Mouse (Mus musculus) limb, embryonic 14.5 days (tissue): ENCODE data around the gene Npdc1. TPM values are rescaled to one million over a fixed set of nuclear protein-coding genes. Genes with fewer than 3 reads are reported as not detected.

Experiments used
- ATAC-seq: fragments of 200-750 bp; cut with Nextera tagmentation; 2 replicates; pipeline ENCODE4 v1.8.0; 2017; ENCODE audit warnings: low read depth, moderate number of reproducible peaks, moderate TSS enrichment; ENCODE audit not compliant: low FRiP score
- DNase-seq: peaks from one replicate; pipeline ENCODE4 v3.0.0-alpha.2; 2015; ENCODE audit warnings: low spot score
- H3K27ac ChIP-seq: fragments of 300-500 bp; sonication (generic); replicated peaks from 2 replicates; pipeline ENCODE4 v1.5.1; 2014; ENCODE audit warnings: low read depth, mild to moderate bottlenecking, low read length, moderate library complexity, mixed read lengths
- H3K27me3 ChIP-seq: fragments of 300-500 bp; sonication (generic); 2 replicates; pipeline ENCODE4 v1.6.1; 2014; ENCODE audit warnings: low read length, mixed read lengths; ENCODE audit not compliant: control insufficient read depth, insufficient read depth
- H3K36me3 ChIP-seq: fragments of 300-500 bp; sonication (generic); 2 replicates; pipeline ENCODE4 v1.6.1; 2014; ENCODE audit warnings: mild to moderate bottlenecking, low read length, moderate library complexity, mixed read lengths; ENCODE audit not compliant: control insufficient read depth, insufficient read depth
- H3K4me1 ChIP-seq: fragments of 300-500 bp; sonication (generic); 2 replicates; pipeline ENCODE4 v1.6.1; 2014; ENCODE audit warnings: antibody characterized with exemption, low read length, mixed read lengths; ENCODE audit not compliant: control insufficient read depth, insufficient read depth
- H3K4me2 ChIP-seq: fragments of 300-500 bp; sonication (generic); replicated peaks from 2 replicates; pipeline ENCODE4 v1.6.1; 2014; ENCODE audit warnings: low read depth, mild to moderate bottlenecking, low read length, moderate library complexity; ENCODE audit not compliant: severe bottlenecking
- H3K4me3 ChIP-seq: fragments of 300-500 bp; sonication (generic); replicated peaks from 2 replicates; pipeline ENCODE4 v1.5.1; 2014; ENCODE audit warnings: low read length
- H3K9ac ChIP-seq: fragments of 300-500 bp; sonication (generic); 2 replicates; pipeline ENCODE4 v1.6.1; 2014; ENCODE audit warnings: mild to moderate bottlenecking, low read depth, low read length, moderate library complexity; ENCODE audit not compliant: severe bottlenecking
- H3K9me3 ChIP-seq: fragments of 300-500 bp; sonication (generic); 2 replicates; pipeline ENCODE4 v1.6.1; 2016; ENCODE audit warnings: low read length; ENCODE audit not compliant: control insufficient read depth
- POLR2A ChIP-seq: fragments of 200-500 bp; IDR thresholded peaks from 2 replicates; pipeline ENCODE4 v1.8.0; 2012; ENCODE audit warnings: inconsistent platforms, mild to moderate bottlenecking, moderate library complexity, borderline replicate concordance; ENCODE audit not compliant: insufficient read depth, insufficient read length; ENCODE audit errors: extremely low read depth
- WGBS: fragments of 180-500 bp; shearing (Covaris S2); extraction: QIAGEN DNeasy Blood & Tissue Kit; methylation state at CpG from one replicate; pipeline ENCODE4 v1.1.7; 2014; 5-methylcytosine and 5-hydroxymethylcytosine counted together
- polyA plus RNA-seq, 2 experiments: library from polyadenylated mRNA; depleted of rRNA in 1 of 2; stranded (reverse) in 1 of 2; unstranded in 1 of 2; fragments of >200 nt; fragmentation: Nextera tagmentation in 1 of 2; extraction: Ambion mirVana in 1 of 2; gene quantifications; 2 replicates each; pipeline versions ENCODE4 v1.2.1 to v1.2.3; 2012 to 2014

Gene Npdc1
- polyA plus RNA-seq, 2 experiments = 42.9 to 76.2 TPM

- no peaks in the 10 kb centered on the region for H3K36me3 ChIP-seq
- H3K27ac ChIP-seq = no peak within 1 kb of the TSS
- H3K4me2 ChIP-seq = peak within 1 kb of the TSS; percentile 99
- DNase-seq (peak; percentile 66), ATAC-seq (peak; percentile 71)
- H3K4me3 ChIP-seq = peak within 1 kb of the TSS; percentile 60
- no peaks in the 10 kb centered on the region; the same call in 1 of the 2 replicates for H3K4me1 ChIP-seq
- no peaks in the 10 kb centered on the region for H3K9me3 ChIP-seq
- WGBS = 0% methylated on average over 47 of the region's 54 CpGs
- no peak for TF ChIP-seq POLR2A
- 0 out of 2 replicates have a peak, but pooled peaks cover 3% of the 10 kb centered on the region for H3K27me3 ChIP-seq
- H3K9ac ChIP-seq = peak within 1 kb of the TSS; percentile 66
Observed at GRCm38 (mm10) chr2:25365091-25365761, 33.9 kb upstream of the Npdc1 start, which contains the start of gene Uap1l1. TSS of gene Uap1l1 (minus strand) at chr2:25365682.

- H3K4me1 ChIP-seq = peaks cover 21% of the 10 kb centered on the region
- H3K4me3 ChIP-seq = no peak overlapping the region
- no peak overlapping the region for H3K9ac ChIP-seq
- ATAC-seq (no peak), DNase-seq (no peak)
- no peak overlapping the region for H3K4me2 ChIP-seq
- H3K36me3 ChIP-seq = no peaks in the 10 kb centered on the region
- H3K9me3 ChIP-seq = no peaks in the 10 kb centered on the region
- TF ChIP-seq POLR2A = no peak
- H3K27ac ChIP-seq = no peak overlapping the region
- WGBS = 91% methylated on average over 3 of the region's 3 CpGs
- no peaks in the 10 kb centered on the region for H3K27me3 ChIP-seq
Observed at GRCm38 (mm10) chr2:25369996-25370395, 29.2 kb upstream of the Npdc1 start.

GRCm38 (mm10) chr2:25371764-25372643 is 27.1 kb upstream of the Npdc1 start, which contains the start of gene Sapcd2:
TSS of gene Sapcd2 (plus strand) at chr2:25372321.
- Histone ChIP-seq H3K27me3 (no peaks in the 10 kb centered on the region), H3K4me1 (peaks cover 21% of the 10 kb centered on the region), H3K27ac (peak within 1 kb of the TSS; percentile 73), H3K4me3 (peak within 1 kb of the TSS; percentile 70), H3K9me3 (no peaks in the 10 kb centered on the region), H3K4me2 (peak within 1 kb of the TSS; percentile 96), H3K36me3 (peaks cover 15% of the 10 kb centered on the region), H3K9ac (peak within 1 kb of the TSS; percentile 54)
- 1% methylated on average over 65 of the region's 65 CpGs for WGBS
- ATAC-seq (peak; percentile 94), DNase-seq (peak; percentile 94)
- no peak for TF ChIP-seq POLR2A

- H3K4me2 ChIP-seq = peak overlapping the region; percentile 96
- 3% methylated on average over 42 of the region's 42 CpGs for WGBS
- DNase-seq (no peak), ATAC-seq (no peak)
- H3K4me3 ChIP-seq = peak overlapping the region; percentile 70
- no peaks in the 10 kb centered on the region for H3K27me3 ChIP-seq
- no peaks in the 10 kb centered on the region for H3K9me3 ChIP-seq
- peaks cover 22% of the 10 kb centered on the region for H3K36me3 ChIP-seq
- H3K9ac ChIP-seq = peak overlapping the region; percentile 54
- TF ChIP-seq POLR2A = no peak
- H3K4me1 ChIP-seq = peaks cover 21% of the 10 kb centered on the region
- H3K27ac ChIP-seq = no peak overlapping the region
Observed at GRCm38 (mm10) chr2:25372644-25373391, 26.3 kb upstream of the Npdc1 start.

- TF ChIP-seq POLR2A = no peak
- peaks cover 21% of the 10 kb centered on the region for H3K4me1 ChIP-seq
- no peaks in the 10 kb centered on the region for H3K9me3 ChIP-seq
- peaks cover 23% of the 10 kb centered on the region for H3K36me3 ChIP-seq
- peak overlapping the region; percentile 54 for H3K9ac ChIP-seq
- WGBS = 13% methylated on average over 2 of the region's 2 CpGs
- peak overlapping the region; percentile 96 for H3K4me2 ChIP-seq
- no peak overlapping the region for H3K27ac ChIP-seq
- ATAC-seq (no peak), DNase-seq (no peak)
- no peaks in the 10 kb centered on the region for H3K27me3 ChIP-seq
- peak overlapping the region; percentile 70 for H3K4me3 ChIP-seq
Observed at GRCm38 (mm10) chr2:25373431-25373830, 25.7 kb upstream of the Npdc1 start.
